Mouse (Mus musculus) heart, postnatal 10 days (tissue): Measurements from ENCODE around the gene Zic2. TPM values are rescaled to one million over a fixed set of nuclear protein-coding genes. Genes with fewer than 3 reads are reported as not detected.

Source experiments
- DNase-seq, 2 experiments: peaks; one replicate each; pipeline ENCODE4 v3.0.0; 2021
- intact Hi-C: fragments of 180-260 bp; cut with DNase I; formaldehyde crosslinking; loops from one replicate; pipeline ENCODE4 v1.15.1; 2025
- total RNA-seq, 2 experiments: library from RNA; stranded (reverse); gene quantifications; 2 replicates each; pipeline ENCODE4 v1.2.3; 2021

Gene Zic2
- total RNA-seq, 2 experiments from 2014 or later: not detected

DNA sequence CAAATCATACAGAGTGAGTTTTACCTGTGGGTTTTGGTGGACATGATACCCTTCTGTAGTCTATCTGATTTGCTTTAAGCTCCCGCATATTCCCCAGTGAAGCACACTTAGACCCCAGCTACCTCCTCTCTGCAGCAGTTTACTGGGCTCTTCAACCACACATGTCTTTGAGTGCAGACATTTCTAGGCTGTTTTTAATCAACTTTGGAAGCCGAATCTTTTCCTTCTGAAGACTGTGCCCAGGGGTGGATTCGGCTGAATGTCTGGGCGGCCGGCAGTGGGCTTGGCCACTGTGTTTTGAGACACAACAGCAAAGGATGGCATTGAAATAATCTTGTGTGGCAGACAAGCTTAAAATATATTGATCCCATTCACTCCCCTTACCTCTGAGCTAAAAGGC, 12.1 kb downstream of the Zic2 start:
- DNase-seq: peak; percentile 11 to 18
- intact Hi-C loops: no loop called here

GRCm38 (mm10) chr14:122489041-122489440, 13.8 kb downstream of the Zic2 start:
- intact Hi-C loops: loop anchor here (2.0 kb wide), 1 partner anchor 14 kb away; the partner anchor contains the start of gene Zic2
- peak in 1 of 2 experiments; percentile 39 for DNase-seq

- DNase-seq: peak; percentile 27 to 45
- intact Hi-C loops: loop anchor here (2.0 kb wide), 1 partner anchor 15 kb away; the partner anchor contains the start of gene Zic2
Measured at GRCm38 (mm10) chr14:122489686-122490414, 14.6 kb downstream of the Zic2 start.

GRCm38 (mm10) chr14:122490441-122491328, 15.4 kb downstream of the Zic2 start, which contains the start of gene Gm10837:
Gm10837 (plus strand) TSS chr14:122490586.
- peak in 1 of 2 experiments; percentile 7 for DNase-seq
- intact Hi-C loops: no loop called here

GRCm38 (mm10) chr14:122491521-122491920, 16.3 kb downstream of the Zic2 start:
- intact Hi-C loops: no loop called here
- DNase-seq: no peak

DNA sequence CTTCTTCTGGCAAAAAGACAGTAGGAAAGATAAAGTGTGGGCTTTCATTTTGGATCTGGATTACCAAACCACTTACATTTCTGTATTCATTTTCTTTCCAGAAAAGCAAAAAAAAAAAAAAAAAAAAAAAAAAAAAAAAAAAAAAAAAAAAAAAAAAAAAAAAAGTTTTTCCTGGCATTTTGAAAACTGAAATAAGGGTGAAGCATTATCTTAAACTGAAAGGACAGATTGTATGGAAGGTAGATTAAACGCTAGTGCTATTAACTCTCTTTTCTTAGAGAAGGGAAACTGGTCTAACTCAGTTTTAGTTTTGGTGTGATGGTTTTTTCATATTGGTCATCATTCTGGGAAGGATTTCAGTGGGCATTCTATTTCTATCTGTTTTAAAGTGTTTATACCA, 16.8 kb downstream of the Zic2 start:
- no peak for DNase-seq
- intact Hi-C loops: no loop called here

- intact Hi-C loops: loop anchor here (2.0 kb wide), 2 partner anchors 130 to 366 kb away; no protein-coding TSS in a partner anchor
- no peak for DNase-seq
Measured at GRCm38 (mm10) chr14:122509058-122509457, 33.8 kb downstream of the Zic2 start.

DNA sequence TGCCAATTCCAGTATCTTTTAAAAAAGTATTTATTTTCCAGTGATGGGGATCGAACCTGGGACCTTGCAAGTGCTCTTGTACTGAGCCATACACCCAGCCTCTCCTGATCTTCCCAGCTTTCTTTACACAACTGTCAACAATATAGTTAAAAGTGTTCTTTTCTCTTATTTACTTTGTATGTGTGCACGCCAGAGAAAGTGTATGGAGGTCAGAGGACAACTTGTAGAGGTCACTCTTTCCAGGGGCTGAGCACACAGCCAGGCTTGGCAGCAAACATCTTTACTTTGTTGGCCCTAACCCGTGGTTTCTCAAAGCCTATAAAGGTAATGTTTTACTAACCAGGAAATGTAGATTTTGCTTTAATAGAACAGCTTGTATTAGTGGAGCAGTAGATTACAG, 36.3 kb downstream of the Zic2 start:
- DNase-seq: no peak
- intact Hi-C loops: no loop called here

- no peak for DNase-seq
- intact Hi-C loops: loop anchor here (2.0 kb wide), 1 partner anchor 15 kb away; no protein-coding TSS in a partner anchor
Measured at GRCm38 (mm10) chr14:122513511-122514036, 38.3 kb downstream of the Zic2 start.

GRCm38 (mm10) chr14:122528475-122528874, 53.2 kb downstream of the Zic2 start:
- no peak for DNase-seq
- intact Hi-C loops: loop anchor here (2.0 kb wide), 1 partner anchor 16 kb away; no protein-coding TSS in a partner anchor

Other genes starting within 250 kb of the Zic2 start
- gene Gm5089, start 24.3 kb upstream of the Zic2 start, total RNA-seq: not detected
- gene Zic5, start 9.8 kb upstream of the Zic2 start, total RNA-seq: not detected
- gene Gm10837, start 15.2 kb downstream of the Zic2 start, total RNA-seq: not detected
- gene Pcca, start 58.9 kb downstream of the Zic2 start, total RNA-seq: 10 to 100 TPM; 36.8 to 40.1 TPM